Mouse (Mus musculus): ENCODE data around the gene Snx9.

Snx9 gene

GRCm38 (mm10) chr17:5807847-5808386, 33.2 kb upstream of the Snx9 start:
- no peak for DNase-seq (ENCODE audit: low spot score in 2 of 2)

GRCm38 (mm10) chr17:5813863-5814640, 27.1 kb upstream of the Snx9 start:
- DNase-seq (ENCODE audit: low spot score in 2 of 2) = no peak

- DNase-seq (ENCODE audit: low spot score in 2 of 2) = no peak
Observed at GRCm38 (mm10) chr17:5814641-5814920, 26.5 kb upstream of the Snx9 start.

GRCm38 (mm10) chr17:5817871-5818270, 23.3 kb upstream of the Snx9 start:
- no peak for DNase-seq (ENCODE audit: low spot score in 2 of 2)

GRCm38 (mm10) chr17:5819105-5819504, 22.0 kb upstream of the Snx9 start:
- DNase-seq (ENCODE audit: low spot score in 2 of 2) = no peak

- no peak for DNase-seq (ENCODE audit: low spot score in 2 of 2)
Observed at GRCm38 (mm10) chr17:5819799-5820201, 21.3 kb upstream of the Snx9 start.

GRCm38 (mm10) chr17:5822541-5822940, 18.6 kb upstream of the Snx9 start:
- no peak for DNase-seq (ENCODE audit: low spot score in 2 of 2)

GRCm38 (mm10) chr17:5823032-5823431, 18.1 kb upstream of the Snx9 start:
- no peak for DNase-seq (ENCODE audit: low spot score in 2 of 2)

- DNase-seq (ENCODE audit: low spot score in 2 of 2) = no peak
Observed at GRCm38 (mm10) chr17:5827836-5828582, 13.1 kb upstream of the Snx9 start.

- no peak for DNase-seq (ENCODE audit: low spot score in 2 of 2)
Observed at GRCm38 (mm10) chr17:5828583-5828836, 12.6 kb upstream of the Snx9 start.

GRCm38 (mm10) chr17:5828944-5829343, 12.2 kb upstream of the Snx9 start:
- no peak for DNase-seq (ENCODE audit: low spot score in 2 of 2)

GRCm38 (mm10) chr17:5829930-5830329, 11.2 kb upstream of the Snx9 start:
- DNase-seq (ENCODE audit: low spot score in 2 of 2) = no peak

GRCm38 (mm10) chr17:5830382-5830781, 10.7 kb upstream of the Snx9 start:
- DNase-seq (ENCODE audit: low spot score in 2 of 2) = no peak

GRCm38 (mm10) chr17:5830832-5831231, 10.3 kb upstream of the Snx9 start:
- no peak for DNase-seq (ENCODE audit: low spot score in 2 of 2)

- DNase-seq (ENCODE audit: low spot score in 2 of 2) = no peak
Observed at GRCm38 (mm10) chr17:5831257-5831806, 9.8 kb upstream of the Snx9 start.

GRCm38 (mm10) chr17:5834166-5834565, 7.0 kb upstream of the Snx9 start:
- no peak for DNase-seq (ENCODE audit: low spot score in 2 of 2)

- no peak for DNase-seq (ENCODE audit: low spot score in 2 of 2)
Observed at GRCm38 (mm10) chr17:5834798-5835328, 6.3 kb upstream of the Snx9 start.

GRCm38 (mm10) chr17:5839549-5840240, 1.4 kb upstream of the Snx9 start:
- no peak for DNase-seq (ENCODE audit: low spot score in 2 of 2)

- no peak for DNase-seq (ENCODE audit: low spot score in 2 of 2)
Observed at GRCm38 (mm10) chr17:5840550-5841127, 490 bp upstream of the Snx9 start.

GRCm38 (mm10) chr17:5841943-5842273, 779 bp downstream of the Snx9 start:
- no peak for DNase-seq (ENCODE audit: low spot score in 2 of 2)

- DNase-seq (ENCODE audit: low spot score in 2 of 2) = no peak
Observed at GRCm38 (mm10) chr17:5842988-5843640, 2.0 kb downstream of the Snx9 start.

- no peak for DNase-seq (ENCODE audit: low spot score in 2 of 2)
Observed at GRCm38 (mm10) chr17:5843641-5843990, 2.5 kb downstream of the Snx9 start.
